Mouse (Mus musculus) liver, adult 2 months (tissue): ENCODE measurements around the gene Gstm4. TPM values are rescaled to one million over a fixed set of nuclear protein-coding genes. Genes with fewer than 3 reads are reported as not detected.
"Not testable (repeated sequence)": the region's sequence is repeated elsewhere in the genome, so short reads cannot be mapped to it uniquely, and the experiment has no call there.

Experiments
- DNase-seq: peaks from one replicate; pipeline ENCODE4 v3.0.0-alpha.2; 2011; ENCODE audit warnings: low read depth, low spot score; ENCODE audit errors: extremely low read depth
- H3K27ac ChIP-seq: fragments of 200-500 bp; replicated peaks from 2 replicates; pipeline ENCODE4 v1.5.1; 2012; ENCODE audit warnings: low read depth, mild to moderate bottlenecking, control low read depth, inconsistent platforms, low read length; ENCODE audit not compliant: insufficient read depth
- H3K27me3 ChIP-seq: fragments of 200-500 bp; 2 replicates; pipeline ENCODE4 v1.6.1; 2012; ENCODE audit warnings: mild to moderate bottlenecking, moderate library complexity, low read length, inconsistent platforms; ENCODE audit not compliant: control insufficient read depth, insufficient read depth
- H3K36me3 ChIP-seq: fragments of 200-500 bp; 2 replicates; pipeline ENCODE4 v1.6.1; 2012; ENCODE audit warnings: low read length, inconsistent platforms; ENCODE audit not compliant: control insufficient read depth, insufficient read depth
- H3K4me1 ChIP-seq: fragments of 200-500 bp; 2 replicates; pipeline ENCODE4 v1.6.1; 2011; ENCODE audit warnings: low read length; ENCODE audit not compliant: control insufficient read depth, insufficient read depth
- H3K4me3 ChIP-seq: fragments of 200-500 bp; 2 replicates; pipeline ENCODE4 v1.5.1; 2011; ENCODE audit warnings: low read depth, mild to moderate bottlenecking, control low read depth, low read length, moderate library complexity; ENCODE audit not compliant: insufficient read depth
- H3K79me2 ChIP-seq: fragments of 200-500 bp; 2 replicates; pipeline ENCODE4 v1.6.1; 2012; ENCODE audit warnings: inconsistent platforms, mild to moderate bottlenecking, low read length, moderate library complexity; ENCODE audit not compliant: control insufficient read depth, insufficient read depth
- H3K9ac ChIP-seq: fragments of 200-500 bp; 2 replicates; pipeline ENCODE4 v1.6.1; 2012; ENCODE audit warnings: low read depth, mild to moderate bottlenecking, control low read depth, inconsistent platforms, low read length
- CTCF ChIP-seq: fragments of 200-500 bp; IDR thresholded peaks from 2 replicates; pipeline ENCODE4 v1.5.1; 2011; ENCODE audit warnings: low read depth, low read length, control low read depth
- POLR2A ChIP-seq: fragments of 200-500 bp; IDR thresholded peaks from 2 replicates; pipeline ENCODE4 v1.6.1; 2011; ENCODE audit warnings: low read length, control low read depth; ENCODE audit not compliant: insufficient read depth; ENCODE audit errors: extremely low read depth
- whole genome bisulfite sequencing: fragments of 180-500 bp; shearing (Covaris S2); methylation state at CpG from one replicate; pipeline ENCODE4 v1.1.7; 2018; 5-methylcytosine and 5-hydroxymethylcytosine counted together
- polyA plus RNA-seq: library from polyadenylated mRNA; depleted of rRNA; stranded (reverse); fragments of >200 nt; gene quantifications from 2 replicates; pipeline ENCODE4 v1.2.3, GENCODE M21; 2012; rRNA removed
- total RNA-seq: library from RNA; depleted of rRNA; stranded (reverse); fragments of >200 nt; gene quantifications from 2 replicates; pipeline ENCODE4 v1.2.3, GENCODE M21; 2014; rRNA removed

The Gstm4 gene
- total and polyA plus RNA-seq, 2 experiments, result 19.8 to 98.9 TPM

DNA sequence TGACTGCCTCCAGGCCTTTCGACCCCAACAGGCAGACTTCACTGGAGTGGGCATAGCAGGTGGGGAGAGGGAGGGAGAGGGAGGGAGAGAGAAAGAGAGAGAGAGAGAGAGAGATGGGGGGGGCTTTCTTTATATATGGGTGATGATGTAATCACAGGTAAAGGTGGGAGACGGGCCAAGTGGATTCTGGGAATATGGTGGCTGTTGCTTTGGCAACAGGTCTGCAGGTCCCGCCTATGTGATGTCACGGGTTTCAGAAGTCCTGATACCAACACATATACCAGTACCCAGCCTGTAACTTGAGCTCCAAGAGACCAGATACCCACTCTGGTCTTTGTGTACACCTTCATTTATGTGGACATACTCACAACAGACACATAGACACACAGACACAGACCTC, 48.1 kb downstream of the Gstm4 start:
- Histone ChIP-seq H3K36me3 (no peaks in the 10 kb centered on the region), H3K9ac (no peak overlapping the region), H3K27me3 (no peaks in the 10 kb centered on the region), H3K4me1 (no peaks in the 10 kb centered on the region), H3K79me2 (no peaks in the 10 kb centered on the region), H3K27ac (no peak overlapping the region), H3K4me3 (no peak overlapping the region)
- 91% methylated on average over 4 of the region's 4 CpGs for WGBS
- no peak for TF ChIP-seq POLR2A
- TF ChIP-seq CTCF, result no peak
- no peak for DNase-seq

DNA sequence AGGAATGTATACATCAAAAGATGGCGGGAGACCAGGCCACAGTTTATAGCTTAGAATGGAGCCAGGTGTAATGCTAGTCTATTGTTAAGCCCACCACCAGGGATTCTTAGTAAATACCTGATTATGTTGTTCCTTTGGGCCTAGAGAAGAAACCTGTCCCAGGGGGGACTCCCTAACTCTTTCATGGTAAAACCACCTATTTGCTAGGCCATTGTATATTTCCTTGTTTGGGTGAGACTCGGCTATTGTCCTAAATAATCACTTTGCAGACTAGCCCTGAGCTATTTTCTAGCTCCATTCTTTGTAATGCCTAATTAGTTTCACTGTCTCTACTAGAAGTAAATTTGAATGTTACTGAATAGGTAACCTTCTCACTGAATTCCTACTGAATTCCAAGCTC, 48.7 kb downstream of the Gstm4 start:
- not testable (repeated sequence) for H3K27ac ChIP-seq, H3K4me1 ChIP-seq, H3K79me2 ChIP-seq, H3K9ac ChIP-seq, H3K27me3 ChIP-seq, DNase-seq, H3K4me3 ChIP-seq, H3K36me3 ChIP-seq
- 98% methylated on average over 2 of the region's 2 CpGs for WGBS

Other genes with a start within 250 kb of the Gstm4 start
- under 0.01 TPM in 1 of 2 replicates, not detected in the other for gene Eps8l3, start 167.7 kb downstream of the Gstm4 start, total RNA-seq
- 0.06 and 0.07 TPM in 2 replicates for gene Eps8l3, start 167.7 kb downstream of the Gstm4 start, polyA plus RNA-seq
- gene Gstm5, start 149.1 kb downstream of the Gstm4 start, total RNA-seq, result 17.9 and 21.8 TPM in 2 replicates
- 11.4 and 12.5 TPM in 2 replicates for gene Gstm5, start 149.1 kb downstream of the Gstm4 start, polyA plus RNA-seq
- gene Gstm7, start 113.1 kb downstream of the Gstm4 start, total RNA-seq, result 69.8 and 99.1 TPM in 2 replicates
- 108 and 130 TPM in 2 replicates for gene Gstm7, start 113.1 kb downstream of the Gstm4 start, polyA plus RNA-seq
- 96.1 and 97.1 TPM in 2 replicates for gene Gstm6, start 101.1 kb downstream of the Gstm4 start, total RNA-seq
- gene Gstm6, start 101.1 kb downstream of the Gstm4 start, polyA plus RNA-seq, result 138 and 146 TPM in 2 replicates
- gene Gstm3, start 75.6 kb downstream of the Gstm4 start, total RNA-seq, result 34.1 and 107 TPM in 2 replicates
- 145 and 164 TPM in 2 replicates for gene Gstm3, start 75.6 kb downstream of the Gstm4 start, polyA plus RNA-seq
- 79.1 and 88.5 TPM in 2 replicates for gene Gstm2, start 58.4 kb downstream of the Gstm4 start, total RNA-seq
- gene Gstm2, start 58.4 kb downstream of the Gstm4 start, polyA plus RNA-seq, result 222 and 270 TPM in 2 replicates
- 474 and 907 TPM in 2 replicates for gene Gstm1, start 26.9 kb downstream of the Gstm4 start, total RNA-seq
- 5,254 and 6,847 TPM in 2 replicates for gene Gstm1, start 26.9 kb downstream of the Gstm4 start, polyA plus RNA-seq
- 11.0 and 13.8 TPM in 2 replicates for gene Ampd2, start 41.8 kb upstream of the Gstm4 start, total RNA-seq
- gene Ampd2, start 41.8 kb upstream of the Gstm4 start, polyA plus RNA-seq, result 69.6 and 128 TPM in 2 replicates
- 2.9 and 3.9 TPM in 2 replicates for gene Gnat2, start 47.9 kb upstream of the Gstm4 start, total RNA-seq
- gene Gnat2, start 47.9 kb upstream of the Gstm4 start, polyA plus RNA-seq, result 0.91 and 1.5 TPM in 2 replicates
- gene Gnai3, start 101.3 kb upstream of the Gstm4 start, total RNA-seq, result 89.5 and 92.8 TPM in 2 replicates
- gene Gnai3, start 101.3 kb upstream of the Gstm4 start, polyA plus RNA-seq, result 19.0 and 24.6 TPM in 2 replicates
- gene Gpr61, start 110.0 kb upstream of the Gstm4 start, total RNA-seq, result not detected in 2 replicates
- gene Gpr61, start 110.0 kb upstream of the Gstm4 start, polyA plus RNA-seq, result not detected in 2 replicates
- gene Amigo1, start 141.4 kb upstream of the Gstm4 start, total RNA-seq, result 2.7 and 3.8 TPM in 2 replicates
- gene Amigo1, start 141.4 kb upstream of the Gstm4 start, polyA plus RNA-seq, result 9.3 and 15.1 TPM in 2 replicates
- 2.1 and 2.4 TPM in 2 replicates for gene Cyb561d1, start 156.3 kb upstream of the Gstm4 start, total RNA-seq
- gene Cyb561d1, start 156.3 kb upstream of the Gstm4 start, polyA plus RNA-seq, result 3.8 and 4.1 TPM in 2 replicates
- gene Atxn7l2, start 166.0 kb upstream of the Gstm4 start, total RNA-seq, result 0.28 and 0.34 TPM in 2 replicates
- 1.7 and 2.0 TPM in 2 replicates for gene Atxn7l2, start 166.0 kb upstream of the Gstm4 start, polyA plus RNA-seq
- 0.09 TPM in 1 of 2 replicates, not detected in the other for gene Sypl2, start 181.8 kb upstream of the Gstm4 start, total RNA-seq
- 0.06 and 0.09 TPM in 2 replicates for gene Sypl2, start 181.8 kb upstream of the Gstm4 start, polyA plus RNA-seq
- gene Psma5, start 212.0 kb upstream of the Gstm4 start, total RNA-seq, result 85.9 and 86.7 TPM in 2 replicates
- gene Psma5, start 212.0 kb upstream of the Gstm4 start, polyA plus RNA-seq, result 40.5 and 46.4 TPM in 2 replicates
- gene Sort1, start 239.2 kb upstream of the Gstm4 start, total RNA-seq, result 6.5 and 10.5 TPM in 2 replicates
- gene Sort1, start 239.2 kb upstream of the Gstm4 start, polyA plus RNA-seq, result 5.1 and 8.3 TPM in 2 replicates